ENCODE assay signal across 8 mouse cellular contexts in genomic region chr12:19288271-19288890, GRCm38 (mm10).
DNase-seq lines count a peak whose midpoint lies in the region; ATAC-seq and TF ChIP-seq lines count a peak whose summit lies in the region.
"Not testable (repeated sequence)": the region's sequence is repeated elsewhere in the genome, so short reads cannot be mapped to it uniquely, and the experiment has no call there.

No protein-coding gene starts in this region.

- H3K4me2 ChIP-seq in embryonic facial prominence, embryonic 11.5 days (ENCODE audit: low read depth, low read length) = not testable (repeated sequence)
- peak overlapping the region; percentile 46 for H3K4me2 ChIP-seq in lung, embryonic 15.5 days

- WGBS in embryonic facial prominence, embryonic 11.5 days = 8% methylated on average over 67 of the region's 75 CpGs
- 6% methylated on average over 51 of the region's 75 CpGs for WGBS in lung, embryonic 15.5 days
- 22% methylated on average over 75 of the region's 75 CpGs for WGBS in thymus, adult 2 months

- ATAC-seq in embryonic facial prominence, embryonic 11.5 days (replicated peaks; ENCODE audit: insufficient number of reproducible peaks, low FRiP score, low TSS enrichment, low read depth) = not testable (repeated sequence)
- peak; percentile 37; the same call in 1 of the 2 replicates for ATAC-seq in granulocyte monocyte progenitor cell, adult 5-6 weeks (replicated peaks; ENCODE audit: poor library complexity, severe bottlenecking)
- ATAC-seq in lung, embryonic 15.5 days (ENCODE audit: borderline replicate concordance, extremely low read depth, low FRiP score, low TSS enrichment) = peak; percentile 82; the same call in 1 of the 2 replicates

- peak; percentile 82 for DNase-seq in WW6 (ENCODE audit: low read depth, low spot score)
- peak; percentile 45 for DNase-seq in embryonic facial prominence, embryonic 11.5 days (ENCODE audit: low spot score)
- DNase-seq in induced T-regulatory cell, adult 2 months (ENCODE audit: low read depth) = peak; percentile 13
- DNase-seq in left cerebral cortex, adult 11 months (ENCODE audit: low spot score) = peak; percentile 28
- DNase-seq in ovary, postnatal 10 days (ENCODE audit: low spot score) = peak; percentile 39
- DNase-seq in thymus, adult 2 months = peak; percentile 37

- H3K27ac ChIP-seq in embryonic facial prominence, embryonic 11.5 days (replicated peaks; ENCODE audit: low read depth, low read length); lung, embryonic 15.5 days; thymus, adult 2 months (ENCODE audit: control insufficient read depth, insufficient read depth, low read length): not testable (repeated sequence)

- H3K4me3 ChIP-seq in embryonic facial prominence, embryonic 11.5 days (ENCODE audit: low read depth, low read length) = peak overlapping the region; percentile 27
- H3K4me3 ChIP-seq in lung, embryonic 15.5 days = peak overlapping the region; percentile 44
- H3K4me3 ChIP-seq in thymus, adult 2 months (ENCODE audit: control insufficient read depth, insufficient read depth, low read length) = peak overlapping the region; percentile 8

- not testable (repeated sequence) for TF ChIP-seq CTCF in thymus, adult 2 months (IDR thresholded peaks at IDR 0.05; ENCODE audit: borderline replicate concordance, control insufficient read depth, extremely low read depth, insufficient read depth, low read length, poor library complexity)

- not testable (repeated sequence) for H3K36me3 ChIP-seq in embryonic facial prominence, embryonic 11.5 days (replicated peaks; ENCODE audit: control insufficient read depth, insufficient read depth, low read depth, low read length); lung, embryonic 15.5 days; thymus, adult 2 months (ENCODE audit: control insufficient read depth, insufficient read depth, low read length)

- not testable (repeated sequence) for H3K4me1 ChIP-seq in embryonic facial prominence, embryonic 11.5 days (ENCODE audit: control insufficient read depth, insufficient read depth, low read length); lung, embryonic 15.5 days; thymus, adult 2 months (replicated peaks; ENCODE audit: control insufficient read depth, insufficient read depth, low read length)

- TF ChIP-seq POLR2A in thymus, adult 2 months (IDR thresholded peaks at IDR 0.05; ENCODE audit: control insufficient read depth, extremely low read depth, insufficient read depth, low read length, poor library complexity) = not testable (repeated sequence)

- H3K27me3 ChIP-seq in embryonic facial prominence, embryonic 11.5 days (ENCODE audit: control insufficient read depth, insufficient read depth, low read length); lung, embryonic 15.5 days; thymus, adult 2 months (ENCODE audit: control insufficient read depth, insufficient read depth, low read length): not testable (repeated sequence)

- not testable (repeated sequence) for H3K9me3 ChIP-seq in embryonic facial prominence, embryonic 11.5 days (replicated peaks; ENCODE audit: control insufficient read depth, low read length); lung, embryonic 15.5 days

- peak overlapping the region; percentile 25 for H3K9ac ChIP-seq in embryonic facial prominence, embryonic 11.5 days (replicated peaks; ENCODE audit: low read length)
- peak overlapping the region; percentile 10 for H3K9ac ChIP-seq in lung, embryonic 15.5 days

Comparison
In these comparisons a context has a peak if more than half of its experiments do, and no peak if none do; other contexts are left out.
1. DNase-seq: peak in every context shown above with its lines; median percentile 82 in WW6; 45 in embryonic facial prominence, embryonic 11.5 days; 39 in ovary, postnatal 10 days; 37 in thymus, adult 2 months; 28 in left cerebral cortex, adult 11 months; 13 in induced T-regulatory cell, adult 2 months.